Mouse (Mus musculus): ENCODE results near the gene Pdcd6.

The Pdcd6 gene

DNA sequence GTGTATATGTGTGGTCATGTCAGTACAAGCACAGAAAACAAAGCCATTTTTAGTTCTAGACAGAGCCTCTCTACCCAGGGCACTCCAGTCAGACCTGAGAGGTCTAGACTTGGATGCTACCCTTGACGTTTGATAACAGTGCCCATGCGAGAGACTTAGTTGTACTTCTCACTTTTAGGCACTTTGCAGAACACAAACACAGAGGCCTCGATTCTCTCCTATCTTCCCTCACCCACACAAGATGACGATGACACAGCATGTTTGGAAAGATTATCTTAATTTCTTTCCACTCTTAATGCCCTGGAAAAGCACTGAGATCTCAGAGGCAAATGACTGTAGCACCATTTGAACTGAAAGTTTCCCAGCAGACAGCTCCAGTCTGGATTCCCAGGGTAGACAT is 41.7 kb downstream of the Pdcd6 start:
- no peak for DNase-seq (ENCODE audit: low spot score)

DNA sequence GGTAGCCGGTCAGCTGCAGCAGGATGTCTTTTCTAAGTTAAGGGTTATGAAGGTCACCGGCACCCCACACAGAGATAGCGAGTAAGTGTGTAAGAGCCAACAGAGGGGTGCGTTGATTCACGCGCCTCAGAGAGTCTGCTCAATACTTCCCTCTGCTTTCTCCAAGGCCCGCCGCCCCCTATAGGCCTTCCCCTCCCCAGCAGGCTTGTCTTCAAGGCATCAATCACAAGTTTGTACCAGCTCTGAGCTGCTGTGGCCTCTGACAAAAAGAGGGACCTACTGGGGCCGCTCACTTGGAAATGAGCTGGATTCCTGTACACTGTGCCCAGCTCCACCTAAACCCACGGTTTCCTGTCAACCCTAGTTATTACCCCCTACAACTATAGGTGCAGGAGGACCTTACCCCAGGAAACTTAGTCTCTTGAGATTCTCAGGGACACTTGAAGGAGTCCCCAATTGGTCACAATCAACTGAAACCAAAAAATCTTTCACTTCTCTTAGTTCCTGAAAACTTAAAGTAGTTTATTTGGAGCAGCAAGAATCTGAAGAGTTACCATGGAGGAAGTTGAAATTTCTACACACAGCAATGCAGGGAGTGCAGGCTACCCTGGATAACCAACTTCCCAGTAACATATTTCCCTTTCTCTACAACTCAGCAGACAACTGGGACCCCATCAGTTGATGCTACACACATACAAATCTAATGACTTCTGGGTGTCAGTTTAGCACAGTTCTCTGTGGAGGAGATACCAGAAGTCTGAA is 57.0 kb downstream of the Pdcd6 start:
- DNase-seq (ENCODE audit: low spot score), result peak; percentile 57

DNA sequence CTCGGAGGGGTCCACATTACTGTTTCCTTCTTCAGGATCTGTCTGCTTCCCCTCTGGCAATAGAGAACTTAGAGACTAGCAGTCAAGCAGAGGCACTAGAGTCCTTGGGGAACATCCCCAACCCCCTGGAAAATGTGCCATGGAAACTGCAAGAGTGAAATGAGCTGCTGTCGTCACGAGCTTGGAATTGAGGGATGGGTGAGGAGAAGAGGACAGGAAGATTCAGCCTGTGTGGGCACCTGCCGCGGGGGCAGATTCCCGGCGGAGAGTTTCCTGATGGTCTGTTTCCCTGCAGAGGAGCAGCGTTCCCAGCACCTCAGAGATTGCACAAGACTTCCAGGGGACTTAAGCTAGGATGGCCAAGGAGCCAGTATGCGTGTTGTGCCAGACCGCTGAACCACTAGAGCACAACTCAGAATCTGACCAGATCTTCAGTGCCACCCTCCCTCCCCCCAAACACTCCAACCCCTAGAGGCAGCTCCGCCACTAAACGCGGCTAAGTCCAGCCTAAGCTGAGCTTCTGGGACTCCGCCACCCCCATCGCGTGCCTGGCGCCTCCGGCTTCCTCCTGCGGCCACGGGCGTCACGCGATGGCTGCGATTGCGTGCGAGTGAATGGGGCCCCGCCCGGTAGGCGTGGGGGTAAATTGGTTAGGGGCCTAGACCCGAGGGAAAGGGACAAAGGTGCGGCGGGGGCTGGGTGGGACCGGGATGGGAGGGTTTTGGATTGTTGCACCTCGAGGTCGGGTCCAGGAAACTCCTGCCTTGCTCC is 57.7 kb downstream of the Pdcd6 start:
- peak; percentile 55 for DNase-seq (ENCODE audit: low spot score)

All from T-cell, adult 2 months (primary cell).